Mouse (Mus musculus): ENCODE results near the gene Zdhhc12.
"Not testable (repeated sequence)": the region's sequence is repeated elsewhere in the genome, so short reads cannot be mapped to it uniquely, and the experiment has no call there.

Zdhhc12 gene

DNA sequence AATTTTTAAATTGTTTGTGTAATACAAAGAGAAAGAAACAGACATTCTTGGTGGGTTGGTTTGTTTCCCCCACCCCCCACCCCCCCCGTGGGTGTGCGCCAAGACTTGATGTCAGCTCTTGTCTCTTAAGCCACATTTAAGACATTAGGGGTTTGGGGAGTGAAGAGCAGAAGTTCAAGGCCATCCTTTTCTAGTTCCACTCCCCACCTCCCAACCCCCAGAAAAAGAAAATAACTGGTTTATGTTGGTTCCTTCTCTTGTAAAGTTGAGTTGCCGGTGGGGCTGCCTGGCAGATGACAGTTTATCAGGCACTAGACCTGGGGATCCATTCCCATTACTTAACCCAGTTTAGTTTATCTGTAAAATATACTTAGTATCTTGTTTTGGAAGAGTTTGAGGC, 29.1 kb downstream of the Zdhhc12 start:
- DNase-seq (ENCODE audit: extremely low read depth, low read depth): no peak

DNA sequence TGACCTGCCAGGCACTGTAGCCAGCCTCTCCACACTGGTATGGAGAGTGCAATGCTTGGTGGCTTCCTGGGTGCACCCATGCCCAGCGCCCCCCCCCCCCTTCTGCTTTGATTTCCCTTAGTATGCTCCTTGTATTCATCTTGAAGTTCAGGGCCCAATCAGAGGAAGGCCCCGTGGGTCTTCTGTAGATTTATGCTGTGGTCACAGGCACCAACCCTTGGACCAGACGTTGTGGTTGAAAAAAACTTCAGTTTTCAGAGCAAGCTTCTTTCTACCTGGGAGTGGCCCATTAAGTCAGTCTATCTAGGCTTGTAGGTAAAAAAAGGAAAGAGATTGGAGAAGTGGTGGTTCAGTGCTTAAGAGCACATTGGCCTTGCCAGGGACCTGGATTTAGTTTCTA, 29.7 kb downstream of the Zdhhc12 start:
- no peak for DNase-seq (ENCODE audit: extremely low read depth, low read depth)

DNA sequence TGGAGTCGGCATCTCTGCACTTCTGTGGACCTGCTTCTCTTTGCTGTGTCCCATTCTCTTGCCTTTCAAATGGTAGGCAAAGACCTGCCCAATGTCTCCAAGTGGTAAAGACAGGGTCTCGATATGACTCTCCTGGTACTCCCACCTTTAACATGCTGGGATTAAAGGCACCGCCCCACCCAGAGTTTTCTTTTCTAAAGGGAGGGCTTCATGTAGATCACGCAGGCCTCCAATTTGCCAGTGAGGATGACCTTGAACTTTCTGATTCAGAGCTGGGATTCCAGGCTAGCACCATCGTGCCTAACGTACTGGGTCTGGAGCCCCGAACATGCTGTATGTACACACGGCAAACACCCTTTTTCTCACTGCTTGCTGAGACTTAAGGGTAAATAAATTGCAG, 30.2 kb downstream of the Zdhhc12 start:
- DNase-seq (ENCODE audit: extremely low read depth, low read depth): no peak

DNA sequence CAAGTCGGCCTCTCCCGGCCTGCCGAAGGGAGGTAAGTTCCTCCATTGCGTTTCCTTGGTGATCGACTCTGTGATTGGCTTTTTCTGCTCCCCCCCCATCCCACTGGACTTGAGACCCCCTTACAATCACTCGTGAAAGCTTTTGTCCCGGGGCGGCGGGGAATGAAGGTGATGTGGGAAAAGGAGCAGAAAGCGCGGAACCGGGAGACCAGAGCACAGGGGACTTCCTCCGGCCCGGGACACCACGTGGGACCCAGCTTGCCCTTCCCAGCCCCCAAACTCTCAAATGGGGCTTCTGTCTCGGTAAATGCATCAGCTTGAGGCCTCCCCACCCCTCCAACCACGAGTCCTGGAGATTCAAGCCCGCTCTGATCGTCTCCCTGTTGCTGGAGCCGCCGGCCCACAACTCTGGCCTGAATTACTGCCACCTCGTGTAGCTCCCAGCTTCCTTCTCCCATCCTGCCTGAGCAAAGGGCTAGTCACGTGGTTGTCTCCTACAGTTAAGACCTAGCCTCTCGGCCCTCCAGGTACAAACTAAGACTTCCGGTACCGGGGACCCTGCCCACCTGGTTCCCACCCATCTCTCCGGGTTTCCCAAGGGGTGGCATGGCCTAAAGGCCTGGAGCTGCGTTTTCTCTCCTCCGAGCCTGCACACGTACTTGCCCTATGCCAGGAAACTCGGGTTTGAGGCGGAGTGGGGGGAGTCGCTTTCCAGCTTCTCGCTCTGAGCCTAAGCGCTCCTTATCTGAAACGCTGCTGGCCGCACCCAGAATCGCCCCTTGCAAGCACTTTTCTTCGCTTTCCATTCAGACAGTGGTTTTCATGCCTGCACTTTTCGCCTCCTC, 31.0 kb downstream of the Zdhhc12 start:
- DNase-seq (ENCODE audit: extremely low read depth, low read depth): peak; percentile 79

DNA sequence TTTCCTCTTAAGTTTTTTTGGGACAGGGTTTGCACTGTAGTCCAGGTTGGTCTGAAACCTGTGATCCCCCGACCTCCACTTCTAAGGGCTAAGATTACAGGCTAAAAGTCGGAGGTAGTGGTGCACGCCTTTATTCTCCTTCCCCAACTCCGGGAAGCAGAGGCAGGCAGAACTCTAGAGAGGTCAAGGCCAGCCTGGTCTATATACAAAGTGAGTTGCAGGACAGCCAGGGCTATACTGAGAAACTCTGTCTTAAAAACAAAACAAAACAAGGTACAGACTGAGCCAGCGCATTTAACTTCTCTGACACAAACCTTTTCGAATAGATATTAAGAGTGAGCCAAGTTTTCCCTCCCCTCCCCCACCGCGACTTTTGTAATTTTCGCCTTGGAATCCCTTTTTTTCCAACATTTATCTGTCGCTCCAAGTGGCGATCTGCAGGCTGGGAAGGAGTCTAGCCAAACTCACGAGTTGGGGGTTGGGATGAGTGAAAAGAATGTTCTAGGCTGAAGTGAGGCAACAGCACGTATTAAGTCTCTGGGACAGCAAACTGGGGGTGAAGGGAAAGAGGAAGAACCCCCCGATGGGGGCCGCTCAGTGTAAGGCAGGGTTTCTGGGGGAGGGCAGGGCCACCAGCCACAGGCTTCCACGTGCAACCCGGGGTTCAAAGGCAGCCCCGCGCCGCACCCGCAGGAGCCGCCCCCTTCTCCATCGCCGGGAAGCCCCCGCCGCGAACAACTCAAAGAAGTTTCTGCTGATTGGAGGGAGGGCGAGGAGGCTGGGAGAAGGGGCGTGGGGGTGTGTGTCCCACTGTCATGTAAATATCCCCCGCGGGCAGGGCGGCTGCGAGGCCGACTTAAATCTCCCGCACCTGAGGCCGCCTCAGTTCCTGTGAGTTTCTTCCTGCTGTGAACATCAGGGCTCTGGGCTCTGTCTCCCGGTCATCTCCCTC, 32.0 kb downstream of the Zdhhc12 start:
- DNase-seq (ENCODE audit: extremely low read depth, low read depth): peak; percentile 73

DNA sequence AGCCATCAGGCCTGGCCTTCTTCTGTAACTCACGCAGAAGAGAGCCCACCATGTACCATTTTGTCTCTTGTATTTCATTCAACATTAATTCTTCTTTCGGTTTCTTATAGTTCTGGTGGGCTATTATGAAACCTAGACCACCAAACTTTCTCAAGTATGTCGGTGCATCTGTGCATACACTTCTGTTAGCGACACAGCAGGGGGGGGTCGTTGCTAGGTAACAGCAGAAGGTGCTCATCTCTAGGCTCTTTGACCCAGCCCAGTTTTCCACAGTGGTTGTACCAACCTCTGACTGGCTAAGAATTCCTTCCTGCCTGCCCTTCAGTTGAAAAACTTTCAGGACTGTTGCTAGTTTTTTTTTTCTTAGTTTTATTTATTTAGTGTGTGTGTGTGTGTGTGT, 35.0 kb downstream of the Zdhhc12 start:
- DNase-seq (ENCODE audit: extremely low read depth, low read depth): no peak

DNA sequence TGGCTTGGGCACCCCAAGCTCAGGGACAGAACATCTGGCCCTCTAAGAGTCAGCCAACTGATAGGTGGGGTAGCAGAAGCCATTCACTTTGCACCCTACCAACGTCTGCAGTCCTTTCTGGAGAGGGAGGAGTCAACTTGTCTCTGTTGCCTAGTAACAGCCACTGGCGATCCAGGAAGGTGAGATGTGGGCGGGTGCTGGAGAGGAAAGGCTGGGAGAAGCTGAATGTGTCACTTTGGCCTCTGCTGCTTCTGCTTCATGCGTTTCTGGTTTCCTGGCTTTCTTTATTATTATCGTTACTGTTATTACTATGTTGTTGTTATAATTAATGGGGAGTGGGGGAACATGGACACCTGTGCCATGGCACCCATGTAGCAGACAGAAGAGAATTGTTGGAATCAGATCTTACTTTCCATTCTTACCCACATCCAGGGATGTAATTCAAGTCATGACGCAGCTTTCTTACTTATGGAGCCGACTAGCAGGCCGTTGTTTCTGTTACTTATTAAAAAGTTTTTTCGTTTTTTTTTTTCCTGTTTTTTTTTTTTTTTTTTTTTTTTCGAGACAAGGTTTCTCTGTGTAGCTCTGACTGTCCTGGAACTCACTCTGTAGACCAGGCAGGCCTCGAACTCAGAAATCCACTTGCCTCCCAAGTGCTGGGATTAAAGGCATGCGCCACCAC, 36.1 kb downstream of the Zdhhc12 start, which contains the start of gene Set:
Gene Set, plus strand, starts transcription at position 156 of the 682 bp plus-strand sequence.
- DNase-seq (ENCODE audit: extremely low read depth, low read depth): peak; percentile 81

DNA sequence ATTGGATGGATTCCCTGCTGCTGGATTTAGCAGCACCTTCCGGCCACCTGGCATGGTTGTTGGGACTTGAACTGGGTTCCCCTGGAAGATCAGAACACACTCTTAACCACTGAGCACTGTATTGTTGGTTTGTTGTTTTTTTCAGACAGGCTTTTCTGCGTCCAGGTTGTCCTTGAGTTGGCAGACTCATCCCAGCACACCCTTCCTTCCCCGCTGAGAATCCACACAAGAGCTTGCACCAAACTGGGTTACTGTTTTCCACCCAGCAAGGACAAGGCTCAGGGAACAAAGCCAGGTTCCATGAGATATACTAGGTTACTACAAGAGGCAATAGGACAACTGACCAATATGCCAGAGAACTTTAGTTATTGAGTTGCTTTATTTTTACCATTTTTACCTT, 36.7 kb downstream of the Zdhhc12 start:
- no peak for DNase-seq (ENCODE audit: extremely low read depth, low read depth)

DNA sequence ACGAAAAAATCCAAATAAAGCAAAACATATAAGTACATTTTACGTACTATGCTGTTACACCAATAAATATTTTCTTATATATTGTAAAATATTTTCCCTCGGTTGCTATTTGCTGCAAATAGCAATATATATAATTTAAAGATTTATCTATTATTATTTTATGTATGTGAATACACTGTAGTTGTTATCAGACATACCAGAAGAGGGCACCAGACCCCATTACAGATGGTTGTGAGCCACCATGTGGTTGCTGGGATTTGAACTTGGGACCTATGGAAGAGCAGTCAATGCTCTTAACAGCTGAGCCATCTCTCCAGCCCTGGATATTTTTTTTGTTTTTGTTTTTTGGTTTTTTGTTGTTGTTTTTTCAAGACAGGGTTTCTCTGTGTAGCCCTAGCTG, 38.1 kb downstream of the Zdhhc12 start:
- DNase-seq (ENCODE audit: extremely low read depth, low read depth): not testable (repeated sequence)

DNA sequence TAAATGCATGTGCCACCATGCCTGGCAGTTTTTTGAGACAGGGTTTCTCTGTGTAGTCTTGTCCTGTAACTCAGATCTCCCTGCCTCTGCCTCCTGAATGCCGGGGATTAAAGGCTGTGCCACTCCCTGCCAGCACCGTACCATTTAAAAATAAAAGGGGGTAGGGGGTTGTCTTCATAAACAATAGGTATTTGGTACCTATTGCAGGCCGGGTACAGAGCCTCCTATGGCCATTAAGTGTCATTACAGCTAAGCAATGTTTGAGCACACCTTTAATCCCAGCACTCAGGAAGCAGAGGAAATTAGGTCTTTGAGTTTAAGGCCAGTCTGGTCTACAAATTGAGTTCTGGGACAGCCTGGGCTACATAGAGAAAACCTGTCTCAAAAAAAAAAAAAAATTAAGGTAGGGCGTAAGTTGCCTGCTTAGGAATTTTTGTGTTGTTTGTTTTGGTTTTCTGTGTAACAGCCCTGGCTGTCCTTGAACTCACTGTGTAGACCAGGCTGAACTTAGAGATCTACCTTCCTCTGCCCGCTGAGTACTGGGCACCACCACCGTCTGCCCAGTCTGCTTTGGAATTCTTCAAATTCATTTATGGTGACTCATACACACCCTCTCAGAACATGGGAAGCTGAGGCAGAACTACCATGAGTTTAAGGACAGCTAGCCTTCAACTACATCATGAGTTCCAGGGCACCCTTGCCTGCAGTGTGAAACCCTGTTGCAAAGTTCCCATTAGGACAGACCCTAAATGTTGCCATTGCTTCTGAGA, 41.3 kb downstream of the Zdhhc12 start:
- no peak for DNase-seq (ENCODE audit: extremely low read depth, low read depth)

DNA sequence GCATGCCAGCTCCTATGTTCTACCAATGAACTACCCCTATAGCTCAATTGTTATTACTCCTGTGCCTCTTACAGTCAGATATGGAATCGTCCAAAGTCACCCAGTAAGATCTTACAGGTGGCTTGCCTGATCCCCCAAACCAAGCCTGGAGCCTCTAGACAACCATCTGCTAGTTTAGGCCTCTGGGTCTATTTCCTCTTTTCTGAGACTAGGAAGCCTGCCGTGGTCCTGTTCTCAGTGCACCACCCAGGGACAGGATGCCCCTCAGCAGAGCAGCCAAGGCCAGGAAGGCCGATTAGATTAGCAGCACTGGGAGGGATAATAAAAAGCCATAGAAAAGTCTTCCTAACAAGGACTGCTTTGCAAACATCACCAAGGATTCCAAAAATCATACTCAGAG, 43.6 kb downstream of the Zdhhc12 start:
- DNase-seq (ENCODE audit: extremely low read depth, low read depth): peak; percentile 96

DNA sequence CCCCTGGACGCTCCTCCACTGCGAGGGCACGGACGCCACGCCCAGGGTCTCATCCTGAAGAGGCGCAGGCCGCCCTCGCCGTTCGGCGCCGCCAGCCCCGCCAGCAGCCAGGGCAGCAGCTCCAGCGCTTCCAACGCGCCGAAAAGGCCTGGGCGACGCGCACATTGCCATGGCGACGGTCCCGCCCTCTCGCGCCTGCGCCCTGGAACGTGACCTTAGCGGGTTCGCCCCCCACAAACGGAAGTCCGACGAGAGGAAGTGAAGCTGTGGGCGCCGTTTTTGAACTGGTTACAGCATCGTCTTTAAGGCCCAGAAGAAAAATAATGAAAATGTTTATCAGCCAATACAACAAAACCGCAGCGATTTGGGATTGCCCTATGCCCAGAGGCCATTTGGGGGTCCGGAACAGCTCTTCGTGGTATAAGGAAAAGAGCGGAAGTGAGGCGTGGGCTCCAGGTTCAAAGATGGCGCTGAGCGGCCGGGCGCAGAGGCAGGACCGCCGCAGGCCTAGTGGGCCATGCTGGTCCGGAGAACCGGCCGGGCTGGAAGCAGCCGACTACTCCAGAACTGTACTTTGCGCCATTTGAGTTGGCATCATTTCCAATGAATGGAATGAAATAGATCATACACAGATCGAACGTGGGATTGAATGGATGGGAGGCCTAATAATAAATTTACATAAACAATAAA, 44.6 kb downstream of the Zdhhc12 start, which contains the start of gene Wdr34:
Gene Wdr34, minus strand, starts transcription at position 183 of the 690 bp plus-strand sequence.
- peak; percentile 83 for DNase-seq (ENCODE audit: extremely low read depth, low read depth)

DNA sequence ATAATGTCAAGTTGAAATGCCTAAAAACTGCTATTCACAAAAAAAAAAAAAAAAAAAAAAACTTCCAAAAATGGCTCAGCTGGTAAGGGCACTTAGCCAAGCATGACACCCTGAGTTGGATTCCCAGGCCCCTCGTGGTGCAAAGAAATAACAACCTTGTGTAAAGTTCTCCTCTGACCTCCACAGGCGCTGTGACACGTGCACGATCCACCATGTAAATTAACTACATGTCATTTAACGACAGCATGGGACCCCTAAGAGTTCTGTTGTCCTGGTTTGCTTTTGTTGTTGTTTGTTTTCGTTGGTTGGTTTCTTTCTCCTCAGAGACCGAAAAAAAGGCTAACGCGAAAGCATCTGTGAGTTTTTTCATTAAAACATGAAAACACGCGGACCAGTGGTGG, 45.3 kb downstream of the Zdhhc12 start:
- DNase-seq (ENCODE audit: extremely low read depth, low read depth): peak; percentile 36

DNA sequence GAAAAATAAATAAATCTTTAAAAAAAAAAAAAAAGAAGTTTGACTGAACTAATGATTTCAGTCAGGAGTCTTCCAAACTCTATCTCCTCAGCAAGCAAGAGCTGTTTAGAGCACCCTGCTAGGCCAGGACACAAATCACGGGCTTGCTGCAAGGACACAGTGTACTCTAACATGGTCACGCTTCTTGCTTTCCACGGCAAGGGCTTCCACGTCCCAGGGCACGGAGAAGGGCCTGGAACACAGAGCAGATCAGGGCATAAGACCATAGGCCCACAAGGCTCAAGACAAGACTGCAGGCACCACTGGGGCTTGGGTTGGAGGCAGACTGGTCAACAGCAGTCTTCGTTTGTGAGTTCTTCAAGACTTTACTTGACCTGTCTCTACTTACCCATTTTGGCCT, 46.3 kb downstream of the Zdhhc12 start:
- no peak for DNase-seq (ENCODE audit: extremely low read depth, low read depth)

DNA sequence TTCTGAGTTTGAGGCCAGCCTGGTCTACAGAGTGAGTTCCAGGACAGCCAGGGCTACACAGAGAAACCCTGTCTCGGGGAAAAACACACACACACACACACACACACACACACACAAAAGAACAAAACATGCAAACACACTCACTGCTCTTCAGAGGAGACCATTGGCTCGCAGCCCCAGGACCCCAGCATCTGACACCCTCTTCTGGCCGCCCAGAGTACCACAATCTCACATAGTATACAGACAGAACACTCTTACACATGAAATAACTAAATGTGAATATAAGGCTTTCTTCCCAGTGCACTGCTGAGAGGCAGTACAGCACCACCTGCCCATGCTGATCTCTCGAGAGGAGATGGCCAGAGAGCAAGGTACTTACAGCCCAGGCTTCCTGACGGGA, 48.9 kb downstream of the Zdhhc12 start:
- DNase-seq (ENCODE audit: extremely low read depth, low read depth): no peak

DNA sequence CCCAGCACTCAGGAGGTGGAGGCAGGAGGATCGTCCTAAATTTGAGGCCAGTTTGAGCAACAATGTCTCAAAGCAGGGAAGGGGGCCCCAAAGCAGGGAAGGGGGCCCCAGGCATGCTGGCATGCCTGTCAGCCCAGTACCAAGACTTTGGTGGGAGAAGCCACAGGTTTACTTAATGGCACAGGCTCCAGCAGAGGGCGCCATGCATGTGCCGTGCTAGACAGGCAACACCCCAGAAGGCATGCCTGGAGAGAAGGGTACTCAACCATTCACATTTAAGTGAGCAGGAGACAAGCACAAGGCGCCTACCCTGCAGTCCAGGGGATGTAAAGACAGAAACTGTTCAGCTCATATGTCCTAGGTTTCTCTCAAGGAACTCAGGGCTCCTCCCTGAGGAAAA, 51.0 kb downstream of the Zdhhc12 start:
- DNase-seq (ENCODE audit: extremely low read depth, low read depth): peak; percentile 51

Measured in MEL-GATA-1-ER (cell line).